Comparison of ENCODE assay signal across 22 mouse cellular contexts in the genomic region with DNA sequence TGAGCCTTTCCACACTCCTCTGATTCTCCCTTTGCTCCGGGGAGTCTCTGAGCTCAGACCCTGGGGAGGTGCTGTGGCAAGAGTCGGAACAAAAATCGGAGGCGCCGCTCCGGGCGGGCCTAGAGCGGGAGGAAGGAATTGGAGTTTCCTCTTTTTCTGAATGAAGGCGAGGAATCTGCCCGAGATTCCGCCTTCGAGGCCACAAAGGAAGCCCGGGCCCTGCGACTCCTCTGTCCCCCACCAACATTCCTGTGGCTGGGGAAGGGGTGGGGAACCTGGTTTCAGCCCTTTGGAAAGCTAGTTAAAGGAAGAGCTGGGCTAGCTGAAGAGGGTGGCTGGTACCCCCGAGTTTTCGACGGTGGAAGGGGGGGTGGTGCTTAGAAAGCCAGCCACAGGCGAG. TPM values are rescaled to one million over a fixed set of nuclear protein-coding genes. Genes with fewer than 3 reads are reported as not detected.
DNase-seq lines count a peak whose midpoint lies in the region; ATAC-seq and TF ChIP-seq lines count a peak whose summit lies in the region.
"Had no signal": no experiment of that assay in that cellular context is flagged by ENCODE, and none has a peak within 500 bp of the region (broad histone marks: within the 10 kb centered on the region; RNA-seq: fewer than 3 reads in every experiment).

No protein-coding gene starts in this region.

- H3K9ac ChIP-seq in hindbrain, embryonic 11.5 days (ENCODE audit: low read depth, low read length): no peak overlapping the region
- H3K9ac ChIP-seq in hindbrain, postnatal 0 days (replicated peaks; ENCODE audit: low read length): no peak overlapping the region
- H3K9ac ChIP-seq in hindbrain, embryonic 13.5 days: no peak overlapping the region
- H3K9ac ChIP-seq: forebrain, embryonic 13.5 days; hindbrain, embryonic 15.5 days; liver, embryonic 15.5 days had no signal

- WGBS in hindbrain, embryonic 11.5 days: under 1% methylated on average over 18 of the region's 18 CpGs
- under 1% methylated on average over 18 of the region's 18 CpGs for WGBS in hindbrain, postnatal 0 days
- under 1% methylated on average over 18 of the region's 18 CpGs for WGBS in hindbrain, embryonic 13.5 days

- peaks cover 97% of the 10 kb centered on the region for H3K27me3 ChIP-seq in hindbrain, embryonic 11.5 days (ENCODE audit: control insufficient read depth, insufficient read depth, low read length)
- H3K27me3 ChIP-seq in hindbrain, postnatal 0 days (ENCODE audit: insufficient read depth, low read length): peaks cover 90% of the 10 kb centered on the region
- H3K27me3 ChIP-seq in hindbrain, embryonic 13.5 days: peaks cover 98% of the 10 kb centered on the region

- no peak overlapping the region for H3K4me2 ChIP-seq in hindbrain, embryonic 11.5 days (replicated peaks; ENCODE audit: low read depth, low read length)
- no peak overlapping the region for H3K4me2 ChIP-seq in hindbrain, postnatal 0 days (ENCODE audit: low read depth, low read length)
- H3K4me2 ChIP-seq in hindbrain, embryonic 13.5 days: 0 out of 2 replicates have a peak overlapping the region, but pooled peaks have one; percentile 39
- H3K4me2 ChIP-seq: forebrain, embryonic 13.5 days; liver, embryonic 15.5 days had no signal

- peaks cover 8% of the 10 kb centered on the region for H3K4me1 ChIP-seq in hindbrain, embryonic 11.5 days (replicated peaks; ENCODE audit: control insufficient read depth, insufficient read depth, low read length)
- H3K4me1 ChIP-seq in hindbrain, postnatal 0 days (ENCODE audit: insufficient read depth, low read length): peaks cover 4% of the 10 kb centered on the region; the same call in 1 of the 2 replicates
- peaks cover 20% of the 10 kb centered on the region for H3K4me1 ChIP-seq in hindbrain, embryonic 13.5 days (replicated peaks)

- no peaks in the 10 kb centered on the region for H3K36me3 ChIP-seq in hindbrain, embryonic 11.5 days (ENCODE audit: control insufficient read depth, insufficient read depth, low read length)
- H3K36me3 ChIP-seq in hindbrain, postnatal 0 days (ENCODE audit: insufficient read depth, low read length): no peaks in the 10 kb centered on the region
- no peaks in the 10 kb centered on the region for H3K36me3 ChIP-seq in hindbrain, embryonic 13.5 days
- H3K36me3 ChIP-seq: hindbrain, embryonic 15.5 days; liver, embryonic 15.5 days had no signal

- ATAC-seq in hindbrain, embryonic 11.5 days (ENCODE audit: low FRiP score): no peak
- no peak for ATAC-seq in hindbrain, postnatal 0 days
- ATAC-seq in common myeloid progenitor, adult 5-6 weeks (replicated peaks; ENCODE audit: low read depth, poor library complexity, severe bottlenecking): 0 out of 2 replicates have a peak, but pooled peaks have one; percentile 20
- no peak for ATAC-seq in hindbrain, embryonic 13.5 days (ENCODE audit: low FRiP score)
- ATAC-seq: forebrain, embryonic 13.5 days; midbrain, embryonic 16.5 days; Patski had no signal

- peak overlapping the region; percentile 10; the same call in 1 of the 2 replicates for H3K4me3 ChIP-seq in hindbrain, embryonic 11.5 days (ENCODE audit: low read depth, low read length)
- no peak overlapping the region for H3K4me3 ChIP-seq in hindbrain, postnatal 0 days (ENCODE audit: low read length)
- H3K4me3 ChIP-seq in hindbrain, embryonic 13.5 days: peak overlapping the region; percentile 11; the same call in 1 of the 2 replicates
- H3K4me3 ChIP-seq: forebrain, embryonic 13.5 days; liver, embryonic 15.5 days had no signal

- no peaks in the 10 kb centered on the region for H3K9me3 ChIP-seq in hindbrain, embryonic 11.5 days (ENCODE audit: control insufficient read depth, low read length)
- H3K9me3 ChIP-seq in hindbrain, postnatal 0 days (ENCODE audit: low read length): no peaks in the 10 kb centered on the region
- no peaks in the 10 kb centered on the region for H3K9me3 ChIP-seq in hindbrain, embryonic 13.5 days
- H3K9me3 ChIP-seq: forebrain, embryonic 13.5 days; hindbrain, embryonic 15.5 days; liver, embryonic 15.5 days had no signal

- no peak for TF ChIP-seq CTCF in hindbrain, postnatal 0 days (IDR thresholded peaks at IDR 0.05; ENCODE audit: low read depth)

- peak; percentile 44 for DNase-seq in embryo, embryonic 10.5 days (ENCODE audit: low spot score)
- DNase-seq in embryo, embryonic 10 days (ENCODE audit: low spot score): no peak
- DNase-seq in hindbrain, embryonic 11.5 days (ENCODE audit: low spot score): peak; percentile 54
- DNase-seq in hindbrain, postnatal 0 days (ENCODE audit: low spot score): no peak
- DNase-seq in adrenal gland, adult (ENCODE audit: inconsistent age in 2 of 2, low spot score in 1 of 2): no peak
- no peak for DNase-seq in spleen, adult 12 weeks (ENCODE audit: low spot score)
- DNase-seq: adrenal gland, adult 2 months; cerebellum, adult 8-10 months; layer of hippocampus, adult 9-11 months; retina, postnatal 1 day had no signal

- no peak overlapping the region for H3K27ac ChIP-seq in hindbrain, embryonic 11.5 days (ENCODE audit: low read depth, low read length)
- H3K27ac ChIP-seq in hindbrain, postnatal 0 days: no peak overlapping the region
- H3K27ac ChIP-seq in hindbrain, embryonic 13.5 days: no peak overlapping the region
- H3K27ac ChIP-seq: forebrain, embryonic 13.5 days; hindbrain, embryonic 15.5 days; liver, embryonic 15.5 days had no signal

RNA-seq across cellular contexts. Expression of a gene that starts 4.0 kb away (rescaled TPM):
- polyA plus RNA-seq in hindbrain, embryonic 11.5 days (2014; fragmentation: Nextera tagmentation; extraction: Ambion mirVana): 2.2 and 4.0 TPM in 2 replicates
- 0.61 and 1.2 TPM in 2 replicates for total RNA-seq in hindbrain, postnatal 0 days (2014; rRNA removed)
- polyA plus RNA-seq in hindbrain, postnatal 0 days (2015; fragmentation: Nextera tagmentation; extraction: Ambion mirVana): 0.61 and 0.93 TPM in 2 replicates
- not detected in 2 replicates for total RNA-seq in common myeloid progenitor, adult 5-6 weeks (2017)
- polyA plus RNA-seq in hindbrain, embryonic 13.5 days (2015; fragmentation: Nextera tagmentation; extraction: Ambion mirVana): 3.0 and 5.1 TPM in 2 replicates
- total RNA-seq: adrenal gland, adult 2 months; CH12.LX; left cerebral cortex, postnatal 14 days had no signal
- polyA plus RNA-seq: adrenal gland, adult 2 months; kidney, embryonic 14.5 days; liver, embryonic 15.5 days; midbrain, embryonic 16.5 days; neural tube, embryonic 14.5 days; Patski; small intestine, adult 2 months had no signal

Comparison
In these comparisons a context has a peak if more than half of its experiments do, and no peak if none do; other contexts are left out.
1. DNase-seq: peak in embryo, embryonic 10.5 days (single experiment) and hindbrain, embryonic 11.5 days (single experiment); none in embryo, embryonic 10 days (single experiment), hindbrain, postnatal 0 days (single experiment), adrenal gland, adult (0 of 2) and spleen, adult 12 weeks (single experiment).